Mouse (Mus musculus) 3T3-L1 (cell line): ENCODE measurements around the gene Mapkapk2.
A peak's percentile ranks its signal among the peaks of the same experiment; 100 is the strongest.

ENCODE experiments used
- DNase-seq: peaks from one replicate; pipeline ENCODE4 v3.0.0-alpha.2; 2015; ENCODE audit warnings: low read depth, low spot score

Mapkapk2 gene

DNA sequence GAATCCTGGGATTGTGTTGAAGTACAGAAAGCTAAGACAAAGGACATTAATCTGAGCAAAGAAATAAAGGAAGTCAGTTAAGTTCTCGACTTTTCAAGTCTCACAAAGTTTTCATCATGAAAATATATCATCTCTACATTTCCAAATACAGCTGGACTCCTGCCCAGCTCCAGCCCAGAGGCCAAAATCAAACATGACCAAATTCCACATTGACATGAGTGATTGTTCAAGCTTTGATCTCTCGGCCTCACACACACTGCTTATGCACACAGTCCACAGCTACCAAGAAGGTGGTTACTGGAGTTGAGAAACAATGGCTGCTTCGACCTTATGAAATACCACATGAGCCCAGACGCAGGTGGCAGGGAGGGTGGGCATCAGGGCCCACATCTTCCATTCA lies 14.0 kb downstream of the Mapkapk2 start:
- DNase-seq = peak; percentile 97

DNA sequence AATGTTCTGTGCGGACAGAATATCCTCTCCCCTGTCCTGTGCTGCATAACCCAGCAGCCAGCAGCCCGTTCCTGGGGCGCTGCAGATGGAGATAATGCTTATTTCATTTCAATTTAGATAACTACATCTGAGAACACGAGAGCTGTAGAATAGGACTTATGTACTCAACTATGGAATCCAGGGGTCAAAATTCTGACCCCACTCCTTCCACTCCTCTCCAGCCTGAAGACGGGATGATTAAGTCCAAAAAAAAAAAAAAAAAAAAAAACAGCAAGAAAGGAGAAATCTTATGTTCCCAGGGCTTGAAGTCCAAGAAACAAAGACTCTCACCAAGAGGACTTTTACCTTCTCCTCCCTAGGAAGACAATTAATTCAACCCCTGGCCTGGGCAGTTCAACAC lies 14.5 kb downstream of the Mapkapk2 start:
- no peak for DNase-seq

DNA sequence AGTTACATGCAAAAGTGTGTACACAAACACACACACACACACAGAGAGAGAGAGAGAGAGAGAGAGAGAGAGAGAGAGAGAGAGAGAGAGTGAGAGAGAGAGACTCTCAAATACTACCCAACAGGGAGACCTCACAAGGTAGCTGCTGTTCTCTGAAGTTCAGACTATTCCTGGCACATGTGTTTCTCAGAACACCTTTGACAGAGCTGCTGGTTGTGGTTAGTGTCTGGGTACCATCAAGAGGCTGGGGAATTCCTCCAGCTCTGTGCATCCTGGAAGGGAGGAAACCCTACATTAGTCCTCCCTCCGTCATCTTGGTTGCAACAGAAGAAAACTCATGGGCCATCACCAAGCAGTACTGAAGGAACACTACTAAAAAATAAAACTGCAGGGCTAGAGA lies 16.9 kb downstream of the Mapkapk2 start:
- no peak for DNase-seq

DNA sequence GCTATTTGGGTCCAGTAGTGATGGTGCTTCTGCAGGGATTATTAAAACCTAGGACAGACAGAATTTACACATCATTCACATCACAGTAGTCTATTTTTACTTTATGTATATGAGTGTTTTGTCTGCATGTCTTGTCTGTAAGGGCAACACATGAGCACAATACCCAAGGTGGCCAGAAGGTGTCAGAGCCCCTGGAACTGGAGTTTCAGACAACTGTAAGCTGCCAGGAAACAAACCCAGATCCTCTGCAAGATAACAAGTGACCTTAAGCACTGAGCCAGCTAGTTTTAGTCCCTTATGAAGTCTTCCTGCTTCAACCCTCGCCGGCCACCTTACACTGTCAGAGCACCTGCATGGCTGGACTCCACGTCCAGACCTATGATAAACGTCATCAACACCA lies 17.9 kb downstream of the Mapkapk2 start:
- peak; percentile 52 for DNase-seq

DNA sequence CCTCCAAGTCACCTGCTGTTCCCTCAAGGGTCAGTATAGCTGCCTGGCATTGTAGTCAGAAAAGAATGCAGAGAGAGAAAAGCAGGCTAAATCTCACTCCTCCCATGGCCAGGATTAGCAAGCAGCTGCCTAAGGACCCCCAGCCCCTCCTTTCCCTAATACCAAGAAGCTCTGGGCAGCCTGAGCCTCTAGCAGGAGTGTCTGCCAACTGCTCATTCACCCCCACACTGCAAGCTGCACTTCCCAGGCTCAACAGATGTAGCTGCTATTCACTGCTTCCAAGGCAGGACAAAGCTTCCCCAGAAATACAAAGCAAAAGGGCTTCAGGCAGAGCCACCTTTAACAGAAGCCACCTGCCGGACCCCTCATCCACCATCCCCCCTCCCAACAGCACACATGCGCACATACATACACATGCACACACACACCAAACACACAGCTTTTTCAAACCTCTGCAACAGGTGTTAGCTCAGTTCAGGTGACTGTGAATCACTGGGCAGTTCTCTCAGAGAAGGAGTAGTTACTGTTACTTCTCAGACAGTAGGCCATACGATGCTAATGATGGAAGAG lies 18.8 kb downstream of the Mapkapk2 start:
- DNase-seq = no peak

DNA sequence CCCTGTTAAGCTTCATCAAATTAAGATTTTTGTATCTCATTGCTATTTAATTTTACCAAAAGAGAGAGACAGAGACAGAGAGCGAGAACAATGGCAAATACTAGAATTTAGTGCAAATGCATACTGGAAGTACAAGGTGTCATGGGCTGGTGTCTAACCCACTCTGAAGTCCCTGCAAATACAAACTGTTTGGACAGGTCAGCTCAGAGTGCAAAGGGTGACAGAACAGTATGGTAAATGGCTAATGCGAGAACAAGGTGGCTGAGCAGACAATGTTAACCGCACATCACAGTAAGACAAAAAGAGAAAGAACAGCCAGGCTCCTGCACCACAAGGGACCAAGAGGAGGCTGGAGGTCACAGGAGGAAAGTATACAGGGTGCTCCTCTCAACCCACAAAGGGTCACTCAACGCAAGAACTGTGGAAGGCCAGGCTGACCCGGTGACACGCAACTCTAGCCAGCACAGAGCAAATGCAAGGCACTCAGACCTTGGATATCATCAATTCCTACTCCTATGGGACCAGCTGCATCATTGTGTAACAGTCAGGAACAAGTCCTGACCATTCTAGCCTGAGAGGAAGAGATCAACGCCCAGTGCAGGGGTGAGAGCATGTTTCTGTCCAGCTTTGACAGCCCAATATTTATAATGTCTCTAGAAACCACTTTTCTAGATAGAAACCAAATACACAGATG lies 22.4 kb downstream of the Mapkapk2 start:
- DNase-seq = no peak

DNA sequence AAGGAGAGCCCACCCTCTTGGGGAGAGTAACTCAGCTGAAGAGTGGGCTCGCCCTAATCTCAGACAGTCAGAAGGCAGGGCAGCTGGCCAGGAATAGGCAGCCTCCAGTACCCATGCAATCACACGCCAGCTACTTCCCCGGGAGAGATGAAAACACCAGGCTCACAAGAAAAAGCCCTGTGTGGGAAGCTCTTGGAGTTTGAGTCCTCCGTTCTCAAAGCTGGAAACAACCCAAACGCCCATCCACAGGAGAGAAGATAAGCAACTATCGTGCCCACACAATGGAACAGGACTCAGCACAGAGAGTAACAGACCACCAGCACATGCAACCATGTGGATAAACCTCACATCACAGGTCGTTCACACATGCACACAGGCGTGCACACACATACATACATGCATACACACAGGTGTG lies 23.1 kb downstream of the Mapkapk2 start:
- DNase-seq = no peak

DNA sequence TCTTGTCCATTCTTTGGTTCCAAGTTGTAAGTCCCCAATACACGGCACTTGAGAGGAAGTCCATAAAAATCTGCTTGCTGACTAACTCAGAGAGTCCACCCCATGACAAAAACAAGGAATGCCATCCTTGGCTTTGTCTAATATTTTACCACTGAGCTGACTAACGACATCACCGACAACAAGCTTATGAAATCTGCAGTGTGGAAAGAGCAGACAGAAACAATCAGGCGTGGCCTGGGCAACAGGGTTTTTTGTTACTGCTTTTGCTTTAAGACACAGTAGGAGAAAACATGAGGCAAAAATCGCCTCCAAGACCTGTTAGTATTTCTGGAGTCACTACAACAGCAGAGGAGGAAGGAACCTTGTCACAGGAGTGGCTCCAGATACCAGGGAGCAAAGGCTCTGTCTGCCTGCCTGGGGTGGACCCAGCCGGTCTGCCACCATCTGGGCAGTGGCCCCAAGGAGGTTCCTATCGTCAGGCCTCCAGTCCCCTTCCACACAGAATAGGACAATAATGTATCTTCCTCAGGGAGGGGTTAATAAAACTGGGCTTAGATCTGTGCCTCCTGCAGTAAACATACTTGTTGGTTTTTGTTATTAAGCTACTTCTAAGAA lies 25.1 kb downstream of the Mapkapk2 start:
- DNase-seq = no peak

DNA sequence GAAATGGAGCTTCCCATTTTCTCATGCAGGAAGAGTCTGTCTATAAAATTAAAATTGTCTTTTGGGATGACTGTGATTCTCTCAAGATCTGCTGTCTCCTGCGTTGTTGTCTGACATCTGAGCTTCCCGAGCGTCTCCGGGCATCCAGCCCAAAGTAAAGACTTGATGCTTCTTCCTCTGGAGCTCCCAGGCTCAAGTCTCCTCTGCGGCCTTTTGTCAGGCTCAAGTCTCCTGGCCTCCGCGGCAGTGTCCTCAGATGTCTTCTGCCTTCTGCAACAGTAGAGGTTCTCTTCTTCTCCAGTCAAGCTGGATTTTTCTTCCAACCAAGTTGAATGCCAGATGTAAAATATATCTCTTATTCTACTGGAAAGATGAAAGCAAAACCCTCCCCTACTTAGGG lies 28.6 kb downstream of the Mapkapk2 start:
- DNase-seq = no peak

DNA sequence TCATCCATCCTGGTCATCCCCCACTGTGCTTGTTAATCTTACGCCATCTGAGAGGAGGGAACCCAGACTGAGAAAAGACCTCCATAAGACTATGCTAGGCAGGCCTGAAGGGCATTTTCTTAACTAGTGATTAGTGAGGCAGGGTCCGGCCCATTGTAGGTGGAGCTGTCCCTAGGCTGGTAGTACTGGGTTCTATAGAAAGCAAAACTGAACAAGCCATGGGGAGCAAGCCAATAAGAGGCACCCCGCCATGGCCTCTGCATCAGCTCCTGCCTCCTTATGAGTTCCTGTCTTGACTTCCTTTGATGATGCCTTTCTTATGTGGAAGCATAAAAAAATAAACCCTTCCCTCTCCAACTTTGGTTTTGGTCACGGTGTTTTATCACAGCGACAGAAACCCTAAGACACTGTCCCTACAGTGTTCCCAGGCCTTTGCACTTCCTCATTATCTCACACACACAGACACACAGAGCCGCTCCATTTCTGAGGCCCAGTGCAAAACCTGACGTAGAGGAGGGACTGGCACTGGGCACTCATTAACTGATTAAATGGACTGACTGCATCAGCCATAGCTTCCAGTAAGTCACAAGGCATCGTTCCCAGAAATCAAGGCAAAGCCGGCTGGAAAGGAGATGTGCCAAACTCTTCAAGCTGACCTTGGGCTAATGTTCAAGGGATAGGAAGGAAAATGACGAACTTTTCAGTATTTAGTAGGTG lies 29.5 kb downstream of the Mapkapk2 start:
- DNase-seq = no peak

DNA sequence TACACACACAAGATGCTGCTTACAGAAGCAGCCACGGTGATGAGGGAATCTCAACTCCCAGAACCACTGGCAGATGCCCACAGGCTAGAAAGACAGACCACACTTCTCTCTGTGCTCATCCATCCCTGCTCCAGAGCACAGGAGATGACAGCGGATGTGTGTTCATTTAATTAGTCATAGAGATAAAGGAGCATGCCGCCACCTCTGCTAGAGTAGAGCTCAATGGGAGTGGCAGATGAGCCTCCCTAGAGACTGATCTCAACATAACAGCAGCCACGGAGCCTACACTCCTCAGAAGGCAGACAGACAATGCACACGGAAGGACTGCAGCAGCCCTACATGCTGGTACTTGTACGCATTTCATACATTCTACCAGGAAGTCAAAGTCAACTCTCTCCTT lies 33.4 kb downstream of the Mapkapk2 start:
- DNase-seq = peak; percentile 27

DNA sequence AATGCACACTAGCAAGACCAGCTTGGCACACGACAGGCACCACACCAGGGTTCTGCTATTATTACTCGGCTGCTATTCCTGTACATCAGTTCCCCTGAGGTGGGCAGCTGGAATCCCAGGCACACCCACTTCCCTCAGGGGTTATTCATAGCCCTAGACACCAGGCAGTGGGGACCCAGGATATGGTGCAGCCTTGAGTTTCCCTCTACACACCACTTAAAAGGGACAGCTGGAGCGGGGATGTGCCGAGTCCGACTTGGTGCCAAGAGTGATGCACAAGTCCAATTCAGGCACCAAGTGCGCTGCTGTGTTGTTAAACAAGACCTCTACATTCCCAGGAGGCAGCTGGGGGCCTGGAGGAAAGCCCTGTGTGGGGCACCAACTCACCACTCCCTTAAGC lies 34.8 kb downstream of the Mapkapk2 start:
- no peak for DNase-seq

DNA sequence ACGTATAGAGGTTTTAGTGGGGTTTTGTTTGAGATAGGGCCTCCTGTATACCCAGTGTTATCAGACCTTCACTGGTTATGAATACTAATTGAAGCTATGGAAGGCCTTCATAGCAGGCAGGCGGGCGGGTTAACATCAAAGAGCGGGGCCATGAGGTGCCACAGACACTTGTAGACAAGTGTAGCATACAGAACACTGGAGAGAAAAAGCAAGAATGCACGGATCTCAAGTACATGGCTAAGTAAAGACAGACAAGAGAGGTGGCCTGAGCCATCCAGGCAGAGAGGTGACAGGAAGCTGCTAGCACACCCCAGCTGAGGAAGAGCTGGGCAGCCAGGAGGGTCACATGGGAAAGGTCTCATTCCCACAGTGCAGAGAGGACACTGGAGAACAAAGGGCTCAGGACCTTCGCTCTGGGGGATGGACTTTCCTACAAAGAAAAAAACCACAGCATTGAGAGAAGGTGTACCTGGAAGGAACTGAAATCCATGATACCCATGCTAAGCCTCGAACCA lies 35.8 kb downstream of the Mapkapk2 start:
- DNase-seq = no peak

DNA sequence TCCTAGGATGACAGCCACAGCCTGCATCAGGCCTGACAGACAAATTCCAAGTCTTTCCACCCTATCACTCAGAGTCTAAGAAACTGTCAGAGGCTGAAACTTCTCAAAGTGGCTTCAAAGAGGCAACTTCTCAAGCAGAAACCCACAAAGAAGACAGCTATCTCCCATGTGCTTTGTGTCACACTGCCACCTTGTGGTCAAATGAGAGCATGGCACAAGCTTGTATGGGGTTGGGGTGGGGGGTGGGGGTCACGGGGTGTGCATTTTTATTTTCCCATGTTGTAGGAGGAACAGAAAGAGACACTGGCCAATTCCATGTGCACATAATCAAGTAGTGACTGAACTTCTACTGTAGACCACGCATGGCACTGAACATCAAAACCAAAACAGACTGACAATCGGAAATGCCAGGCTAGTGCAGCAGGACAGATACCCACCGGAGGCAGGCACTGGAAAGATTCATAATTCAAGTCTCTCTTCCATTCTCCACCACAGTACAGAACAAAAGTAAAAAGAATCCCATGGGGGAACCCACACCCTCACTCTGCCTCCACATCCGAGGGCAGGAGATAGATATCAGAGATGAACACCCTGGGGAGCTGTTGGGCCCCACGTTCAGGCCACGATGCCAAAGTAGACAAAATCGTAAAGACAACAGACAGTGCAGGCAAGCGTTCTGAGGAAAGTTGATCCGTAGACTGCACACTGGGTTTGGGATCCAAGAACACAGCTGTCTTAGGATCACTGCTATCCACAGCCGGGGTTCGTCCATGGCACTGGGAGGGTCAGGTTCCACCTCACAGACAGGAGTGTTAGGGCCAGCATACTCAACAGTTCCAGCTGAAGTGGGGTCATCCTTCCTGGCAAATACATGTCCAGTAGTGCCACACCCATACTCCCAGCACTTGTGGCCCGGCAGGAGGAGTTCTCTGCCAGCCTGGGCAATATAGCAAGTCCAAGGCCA lies 37.1 kb downstream of the Mapkapk2 start:
- DNase-seq = peak; percentile 66

DNA sequence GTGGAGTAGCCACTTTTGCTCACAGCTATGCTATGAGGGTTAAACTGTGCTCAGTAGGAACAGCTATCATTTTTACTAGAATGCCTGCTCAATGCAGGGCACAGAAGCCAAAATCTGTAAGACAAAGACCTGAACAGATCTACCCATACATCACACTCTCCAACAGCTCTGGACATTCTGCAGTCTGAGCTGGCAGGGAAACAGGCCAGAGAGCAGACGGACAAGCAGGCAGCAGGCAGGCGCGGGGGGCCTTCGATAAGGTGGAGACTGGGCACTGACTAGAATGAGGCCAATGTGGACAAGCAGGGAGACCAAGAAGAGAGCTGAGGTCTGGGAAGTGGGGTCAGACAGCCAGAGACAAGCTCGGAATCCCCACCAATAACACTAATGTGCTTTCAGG lies 37.8 kb downstream of the Mapkapk2 start:
- DNase-seq = no peak

DNA sequence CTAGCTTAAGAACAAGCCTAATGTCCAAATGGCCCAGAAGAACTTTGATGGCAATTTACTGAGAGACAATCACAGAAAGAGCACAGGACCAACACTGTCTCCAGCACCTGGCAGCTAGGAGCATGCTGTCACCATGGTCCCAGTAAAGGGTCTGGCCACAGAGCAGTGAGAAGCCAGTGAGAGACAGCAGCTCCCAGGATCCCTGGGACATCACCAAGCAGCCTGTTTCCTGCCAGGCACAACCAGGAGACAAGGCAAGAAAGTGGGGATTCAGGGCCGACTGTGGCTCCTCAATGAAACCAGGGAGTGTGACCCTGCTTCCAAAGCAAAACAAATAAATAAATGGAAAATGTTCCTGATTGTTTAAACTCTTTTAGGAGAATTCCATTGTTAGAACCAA lies 38.2 kb downstream of the Mapkapk2 start:
- DNase-seq = no peak

DNA sequence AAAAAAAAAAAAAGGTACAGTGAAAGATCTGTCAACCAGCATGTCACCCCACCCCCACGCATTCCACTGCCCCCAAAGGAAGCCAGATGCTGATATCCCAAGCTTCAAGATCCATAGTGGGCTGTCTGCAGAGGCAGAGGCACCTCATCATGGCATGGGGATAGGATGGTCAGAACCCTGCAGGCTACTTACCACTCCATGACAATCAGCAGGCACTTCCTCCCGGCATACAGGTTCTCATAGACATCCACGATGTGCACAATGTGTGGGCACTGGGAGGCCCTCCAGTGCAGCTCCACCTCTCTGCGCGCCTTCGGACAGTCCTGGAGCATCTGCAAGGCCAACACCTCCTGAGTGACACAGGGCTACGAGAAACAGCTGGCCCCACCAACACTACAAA lies 39.2 kb downstream of the Mapkapk2 start:
- DNase-seq = no peak

DNA sequence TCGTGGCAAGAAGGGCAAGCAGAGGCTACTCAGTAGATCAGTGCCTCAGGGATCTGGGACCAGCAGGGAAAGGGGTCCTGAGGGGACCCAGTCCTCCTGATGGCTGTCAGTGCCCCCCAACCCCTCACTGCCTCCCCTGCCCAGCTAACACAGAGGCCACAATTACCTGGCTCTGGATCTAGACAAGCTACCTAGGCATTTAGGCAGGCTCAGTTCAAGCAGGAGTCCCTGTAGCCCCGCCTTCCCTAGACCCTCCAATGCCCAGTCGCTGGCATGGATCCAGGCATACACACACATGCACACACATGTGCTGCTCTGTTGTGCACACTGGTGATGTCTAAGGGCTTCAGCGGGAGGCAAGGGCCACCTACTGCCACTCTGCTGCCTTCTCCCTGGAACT lies 43.4 kb downstream of the Mapkapk2 start:
- DNase-seq = no peak

DNA sequence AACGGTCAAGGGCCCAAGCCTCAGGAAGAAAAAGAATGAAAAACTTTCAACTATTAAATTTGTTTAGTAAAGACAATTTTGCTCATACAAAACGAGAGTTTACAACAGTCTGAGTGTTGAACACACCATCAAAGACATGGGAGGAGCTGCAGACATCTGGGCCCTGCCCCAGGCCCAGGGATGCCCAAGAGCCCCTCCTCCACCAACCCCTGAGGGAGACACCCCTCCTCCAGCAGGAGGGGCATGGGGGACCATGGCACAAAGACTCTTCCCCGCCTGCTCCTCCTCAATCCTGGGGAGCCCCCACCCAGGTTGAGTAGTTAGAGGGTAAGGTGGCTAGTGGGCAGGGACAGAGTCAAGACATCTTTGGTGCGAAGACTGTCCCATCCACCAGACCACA lies 44.0 kb downstream of the Mapkapk2 start:
- DNase-seq = no peak

DNA sequence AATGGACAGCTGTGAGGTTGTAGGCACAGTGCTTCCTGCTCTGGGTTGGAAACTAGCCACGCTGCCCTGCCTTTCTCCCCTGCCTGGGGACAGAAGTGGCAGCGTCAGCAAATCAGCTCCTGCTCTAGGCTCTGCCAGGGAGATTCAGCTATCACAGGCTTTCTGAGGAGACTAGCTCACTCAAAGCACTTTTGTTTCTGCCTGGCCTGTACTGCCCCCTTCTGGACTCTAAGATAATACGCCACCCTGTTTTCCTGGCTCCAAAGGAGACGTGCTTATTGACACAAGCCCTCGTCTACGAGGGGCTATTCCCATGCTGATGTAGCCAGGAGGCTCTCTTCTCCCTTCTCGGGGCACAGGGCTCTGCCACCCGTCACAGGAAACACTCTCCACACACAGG lies 44.4 kb downstream of the Mapkapk2 start:
- DNase-seq = peak; percentile 82

DNA sequence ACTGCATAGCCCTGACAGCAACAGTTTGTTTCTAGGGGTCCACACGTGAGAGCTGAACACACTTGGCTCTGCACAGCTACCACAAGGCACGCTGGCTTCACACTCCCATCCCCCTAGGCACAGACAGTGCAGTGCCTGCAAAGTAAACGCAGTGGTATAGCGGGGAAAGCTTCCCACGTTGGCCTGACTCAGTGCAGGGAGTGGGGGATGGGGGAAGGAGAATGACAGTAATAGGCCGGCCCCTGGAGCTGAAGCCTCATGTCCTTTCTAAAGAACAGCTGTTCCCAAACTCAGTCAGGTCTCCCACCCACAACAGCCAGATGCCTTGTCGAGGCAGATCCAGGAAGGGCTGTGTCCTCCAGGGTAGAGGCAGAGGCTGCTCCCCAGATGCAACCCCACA lies 46.6 kb downstream of the Mapkapk2 start:
- DNase-seq = no peak
